Mouse (Mus musculus) ZHBTc4 (cell line): ENCODE measurements around the gene Coro1b.

ENCODE experiments used
- DNase-seq: peaks from one replicate; pipeline ENCODE4 v3.0.0-alpha.2; 2011; ENCODE audit warnings: low read depth, low spot score

The Coro1b gene

DNA sequence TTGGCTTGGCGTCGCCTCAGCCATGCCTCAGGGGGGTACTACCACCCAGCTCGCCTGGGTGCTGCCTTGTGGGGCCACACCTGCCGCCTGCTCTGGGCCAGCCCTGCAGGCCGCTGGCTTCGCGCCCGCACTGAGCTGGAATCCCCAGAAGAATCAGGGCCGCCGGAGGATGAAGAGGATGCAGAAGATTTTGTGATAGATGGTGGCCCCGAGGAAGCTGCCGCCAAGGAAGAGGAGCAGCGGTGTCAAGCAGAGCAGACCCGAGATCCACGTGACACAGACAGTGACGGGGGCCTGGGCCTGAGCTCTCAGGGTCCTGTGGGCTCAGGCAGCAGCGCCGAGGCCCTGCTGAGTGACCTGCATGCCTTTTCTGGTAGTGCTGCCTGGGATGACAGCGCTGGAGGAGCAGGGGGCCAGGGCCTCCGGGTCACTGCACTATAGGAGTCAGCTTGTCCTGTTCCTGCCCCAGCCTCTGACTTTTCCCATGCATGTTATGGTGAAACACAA lies 7.7 kb downstream of the Coro1b start:
- no peak for DNase-seq

DNA sequence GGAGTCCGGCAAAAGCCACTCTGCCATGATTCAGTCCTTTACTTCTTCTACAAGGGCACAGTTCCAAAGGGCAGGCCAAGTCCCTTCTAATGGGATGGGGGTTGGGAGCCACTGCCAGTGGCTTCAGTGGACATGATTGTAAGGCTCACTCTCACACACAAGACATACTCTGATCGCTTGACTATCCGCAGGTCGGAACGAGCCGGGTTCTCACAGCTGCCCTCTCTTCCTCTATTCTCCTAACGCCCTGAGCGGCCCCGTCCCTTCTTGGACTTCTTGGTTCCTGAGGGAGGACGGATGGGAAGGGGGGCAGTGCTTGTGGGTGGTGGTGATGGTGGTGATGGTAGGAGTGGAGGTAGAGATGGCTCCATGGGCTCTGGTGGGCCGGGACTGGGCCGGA lies 8.4 kb downstream of the Coro1b start:
- no peak for DNase-seq

DNA sequence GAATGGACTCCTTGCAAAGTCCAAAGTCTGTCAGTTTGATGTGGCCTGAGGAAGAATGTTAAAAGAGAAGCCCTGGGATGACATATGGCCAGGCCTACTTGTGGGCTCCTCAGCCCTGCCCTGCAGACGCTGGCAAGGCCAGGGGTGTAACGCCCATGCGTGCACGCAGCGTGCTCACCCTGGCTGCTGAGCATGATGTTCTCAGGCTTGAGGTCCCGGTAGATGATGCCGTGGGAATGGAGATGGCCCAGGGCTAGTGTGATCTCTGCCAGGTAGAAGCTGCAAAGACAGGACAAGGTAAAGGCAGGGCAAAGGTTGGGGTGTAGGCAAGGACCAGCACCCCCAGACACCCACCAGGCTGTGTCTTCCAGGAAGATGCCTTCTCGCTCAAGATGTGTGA lies 10.6 kb downstream of the Coro1b start:
- no peak for DNase-seq

DNA sequence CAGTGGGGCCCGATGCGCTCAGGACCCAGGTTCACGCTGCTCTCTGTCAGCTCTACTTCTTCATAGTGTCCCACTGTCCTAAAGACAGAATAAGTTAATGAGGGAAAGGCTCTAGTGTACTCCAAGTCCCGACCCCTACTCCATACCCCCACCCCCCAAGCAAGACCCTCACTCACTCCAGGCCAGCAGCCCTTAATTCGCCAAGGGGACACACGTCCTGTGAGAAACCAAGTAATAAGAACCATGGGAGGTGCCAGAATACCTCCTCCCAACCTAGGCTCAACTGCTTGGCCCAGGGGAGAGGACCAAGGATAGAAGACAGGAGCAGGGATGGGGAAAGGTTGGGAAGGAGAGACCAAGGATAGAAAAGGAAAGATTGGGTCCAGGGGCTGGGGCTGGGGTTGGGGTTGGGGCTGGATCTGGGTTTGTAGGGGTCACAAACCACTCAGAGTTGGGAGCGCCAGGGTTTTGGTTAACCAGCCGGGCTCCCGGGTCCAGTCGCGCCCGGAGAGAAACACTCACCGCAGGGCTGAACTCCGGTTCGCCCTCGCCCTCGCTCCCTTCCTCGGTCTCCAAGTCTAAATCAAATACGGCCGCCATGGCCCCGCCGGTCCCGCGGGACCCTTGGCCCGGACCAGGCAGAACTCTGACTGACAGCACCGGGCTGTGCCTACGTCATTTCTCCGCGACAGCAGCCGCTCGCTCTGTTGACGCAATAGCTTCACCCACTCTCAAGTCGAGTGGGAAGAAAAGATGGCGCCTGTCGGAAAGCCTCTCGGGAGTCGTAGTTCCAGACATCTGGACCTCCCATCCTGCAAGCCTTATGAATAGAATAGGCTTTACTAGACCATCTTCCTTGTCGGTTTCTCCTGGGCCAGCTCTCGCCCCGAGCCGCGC lies 14.5 kb downstream of the Coro1b start, which contains the start of gene Rps6kb2:
Gene Rps6kb2 (minus strand): TSS at position 709 of the 897 bp plus-strand sequence.
- peak; percentile 97 for DNase-seq

DNA sequence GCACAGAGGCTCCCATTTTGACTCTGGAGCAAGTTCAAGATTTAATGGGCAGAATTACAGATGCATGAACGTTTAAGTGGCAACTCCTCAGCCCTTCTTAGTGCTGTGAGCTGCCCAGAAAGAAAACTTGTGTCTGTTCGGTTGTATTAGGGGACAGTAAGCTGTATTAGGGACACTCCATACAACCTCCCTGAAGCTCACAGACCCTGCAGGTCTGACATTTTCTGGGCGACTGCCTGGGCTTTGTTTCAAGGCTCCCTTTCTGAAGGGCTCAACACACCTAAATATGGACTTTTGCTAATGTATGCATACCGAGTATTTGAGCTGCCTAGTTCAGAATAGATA lies 15.1 kb downstream of the Coro1b start:
- no peak for DNase-seq

DNA sequence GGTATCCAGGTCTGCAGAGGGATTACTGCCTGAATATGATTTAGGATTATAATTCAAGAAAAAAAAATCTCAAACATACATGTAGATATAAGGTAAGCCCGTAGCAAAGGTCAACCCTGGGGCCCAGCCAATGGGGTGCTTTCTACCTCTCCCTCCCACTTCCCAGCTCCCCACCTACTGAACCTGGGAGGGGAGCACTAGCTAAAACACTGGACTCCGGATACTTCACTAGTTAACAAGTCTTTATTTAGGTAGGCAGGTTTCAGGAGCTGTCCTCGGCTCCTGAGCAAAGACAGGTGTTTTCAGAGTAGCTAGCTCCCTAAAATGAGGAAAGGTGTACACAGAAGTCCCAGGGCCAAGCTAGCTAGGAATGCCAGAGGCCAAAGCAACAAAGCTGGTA lies 15.7 kb downstream of the Coro1b start:
- DNase-seq, result no peak

DNA sequence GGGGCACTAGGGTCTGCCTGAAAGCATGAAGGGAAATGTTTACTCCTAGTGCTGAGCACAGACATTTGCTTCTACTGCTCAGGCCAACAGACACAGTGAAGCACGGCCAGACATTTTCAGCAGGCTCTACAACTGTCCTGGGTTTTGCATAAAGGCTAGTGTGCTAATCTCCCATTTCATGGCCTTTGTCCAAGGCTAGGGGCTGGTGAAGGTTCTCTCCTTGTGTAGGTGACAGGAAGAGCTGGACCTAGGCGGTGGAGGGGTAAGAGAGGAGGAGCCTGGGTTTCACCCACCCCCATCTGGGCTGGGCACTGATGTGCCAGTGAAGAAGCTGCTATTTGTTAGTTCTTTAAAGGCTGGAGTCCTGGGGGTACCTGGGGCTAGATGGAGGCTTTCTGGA lies 16.3 kb downstream of the Coro1b start:
- DNase-seq, result no peak

DNA sequence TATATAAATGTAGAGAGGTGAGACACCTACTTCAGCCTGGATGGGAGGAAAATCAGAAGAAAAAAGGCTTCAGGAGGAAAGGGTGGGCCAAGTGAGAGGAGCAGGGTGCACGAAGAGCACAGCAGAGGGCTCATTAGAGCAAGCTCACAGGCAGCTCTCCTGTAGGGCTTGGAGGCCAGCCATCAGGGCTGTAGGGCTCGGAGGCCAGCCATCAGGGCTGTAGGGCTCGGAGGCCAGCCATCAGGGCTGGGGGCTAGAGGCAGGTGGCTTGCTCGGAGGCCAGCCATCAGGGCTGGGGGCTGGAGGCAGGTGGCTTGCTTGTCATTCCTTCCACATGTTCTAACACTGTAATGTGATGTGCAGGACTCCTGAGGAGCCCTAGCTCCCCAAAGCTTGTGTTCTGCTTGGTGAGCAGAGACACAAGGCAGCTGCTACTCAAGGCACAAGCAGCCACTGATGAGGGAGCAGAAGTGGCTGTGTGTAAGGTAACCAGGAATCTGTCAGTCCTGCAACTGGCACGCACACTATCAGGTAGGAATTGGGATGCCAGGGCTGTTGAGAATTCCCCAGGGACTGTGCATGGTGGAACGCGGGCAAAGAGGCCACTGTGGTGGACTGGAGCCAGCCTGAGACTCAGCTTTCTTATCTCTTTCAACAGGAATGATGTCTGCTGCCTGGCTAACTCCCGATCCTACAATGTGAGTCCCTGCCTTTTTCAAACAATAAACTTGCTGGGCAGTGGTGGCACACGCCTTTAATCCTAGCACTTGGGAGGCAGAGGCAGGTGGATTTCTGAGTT lies 18.5 kb downstream of the Coro1b start:
- no peak for DNase-seq

DNA sequence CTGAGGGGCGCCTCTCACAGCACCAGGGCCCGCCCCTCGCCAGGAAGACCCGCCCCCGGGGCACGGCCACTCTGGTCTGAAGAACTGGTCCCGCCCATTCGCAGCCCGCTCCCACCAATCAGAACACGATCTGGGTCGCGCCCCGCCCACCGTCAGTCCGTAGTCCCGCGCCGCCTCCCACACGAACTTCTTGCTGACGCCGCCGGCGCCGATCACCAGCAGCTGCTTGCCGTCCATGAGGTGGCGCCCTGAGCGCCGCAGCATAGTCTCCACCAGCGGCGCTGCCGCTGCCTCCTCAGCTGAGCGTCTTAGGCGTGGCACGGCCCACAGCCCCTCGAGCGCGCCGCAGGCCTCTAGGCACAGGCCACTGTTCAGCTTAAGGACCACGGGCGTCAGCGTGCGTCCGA lies 21.0 kb downstream of the Coro1b start:
- DNase-seq, result peak; percentile 99

DNA sequence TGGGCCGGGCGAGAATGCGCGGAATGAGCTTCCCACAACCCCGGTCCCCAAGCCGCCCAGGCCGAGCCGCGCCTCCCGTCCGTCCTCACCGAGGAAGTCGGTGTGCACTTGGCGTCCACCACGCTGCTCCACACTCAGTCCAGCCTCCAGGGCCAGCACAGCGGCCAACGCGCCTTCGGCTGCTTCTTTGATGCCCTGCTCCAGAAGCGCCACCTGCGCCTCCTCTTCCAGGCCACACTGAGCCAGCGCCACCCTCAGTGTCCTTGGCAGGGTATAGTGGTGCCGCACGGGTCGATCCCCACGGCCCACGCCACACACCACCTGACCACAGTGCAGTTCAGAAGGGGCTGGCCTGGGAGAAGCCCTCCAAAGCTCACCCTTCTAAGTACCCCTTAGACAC lies 21.4 kb downstream of the Coro1b start:
- DNase-seq, result no peak

DNA sequence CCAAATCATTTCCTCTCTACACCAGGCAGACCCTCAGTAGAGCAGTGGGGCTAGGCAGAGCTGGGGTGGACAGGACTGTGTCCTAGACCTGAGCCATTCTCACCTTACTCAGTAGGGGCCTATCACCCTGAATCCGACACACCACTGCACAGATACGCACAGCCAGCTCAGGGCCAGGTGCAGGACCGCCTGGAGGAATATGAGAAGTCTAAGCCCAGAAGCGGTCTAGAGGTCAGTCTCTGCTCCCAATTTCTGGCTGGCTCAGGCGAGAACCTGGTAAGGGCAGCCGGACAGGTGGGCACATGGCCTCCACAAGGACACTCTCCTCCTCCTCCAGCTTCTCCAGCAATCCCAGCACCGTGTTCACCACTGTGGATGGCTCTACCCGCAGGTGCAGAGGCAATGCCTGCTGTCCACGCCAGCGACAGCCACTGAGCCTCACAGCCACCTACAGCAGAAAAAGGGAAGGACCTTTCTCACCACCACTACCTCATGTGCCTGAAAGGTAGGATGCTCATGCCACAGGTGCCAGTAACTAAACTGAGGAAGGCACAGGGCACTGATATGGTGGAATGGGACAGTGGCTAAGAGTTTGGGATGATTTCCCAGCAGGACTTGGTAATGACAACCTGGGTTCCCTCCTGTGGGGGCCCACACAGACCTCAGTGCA lies 22.4 kb downstream of the Coro1b start:
- DNase-seq, result no peak

DNA sequence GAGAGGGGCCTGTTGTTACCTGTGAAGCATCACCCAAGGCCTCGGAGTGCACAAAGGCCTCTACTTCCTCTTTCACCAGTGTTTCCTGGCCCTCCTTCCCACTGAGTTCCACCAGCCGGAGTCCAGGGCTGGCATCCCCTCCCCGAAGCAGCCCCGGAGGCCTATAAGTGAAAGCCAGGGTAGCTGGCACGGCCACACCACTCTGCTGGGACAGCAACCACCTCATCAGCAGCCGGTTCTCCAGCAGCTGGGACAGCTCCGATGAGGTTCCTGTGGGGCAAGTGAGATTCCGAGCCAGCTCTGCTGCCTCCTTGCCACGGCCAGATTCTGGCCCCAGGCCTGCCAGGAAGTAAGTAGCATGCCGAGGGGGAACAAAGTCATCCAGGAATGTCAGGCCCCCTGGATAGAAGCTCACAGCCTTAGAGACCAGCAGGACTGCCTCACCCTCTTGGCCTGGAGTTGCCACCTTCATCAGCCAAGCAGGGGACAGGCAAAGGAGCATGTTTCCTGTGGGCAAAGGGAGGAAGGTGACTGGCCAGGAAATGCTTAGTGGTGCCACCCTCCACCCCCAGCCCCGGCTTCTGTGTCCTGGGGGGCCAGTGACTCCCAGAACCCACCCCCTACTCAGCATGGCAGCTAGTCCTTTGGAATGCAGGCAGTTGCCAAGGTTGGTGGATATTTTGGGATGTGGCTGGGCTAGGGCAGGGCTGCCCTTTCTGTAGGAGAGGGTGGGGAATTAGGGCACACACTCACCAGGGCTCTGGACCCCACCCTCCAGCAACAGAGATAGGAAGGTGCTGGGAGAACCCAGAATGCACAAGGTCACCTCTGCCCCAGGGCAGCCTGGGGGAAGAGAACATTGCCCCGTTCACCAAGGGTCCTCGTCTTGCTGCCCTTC lies 23.2 kb downstream of the Coro1b start:
- DNase-seq, result no peak

DNA sequence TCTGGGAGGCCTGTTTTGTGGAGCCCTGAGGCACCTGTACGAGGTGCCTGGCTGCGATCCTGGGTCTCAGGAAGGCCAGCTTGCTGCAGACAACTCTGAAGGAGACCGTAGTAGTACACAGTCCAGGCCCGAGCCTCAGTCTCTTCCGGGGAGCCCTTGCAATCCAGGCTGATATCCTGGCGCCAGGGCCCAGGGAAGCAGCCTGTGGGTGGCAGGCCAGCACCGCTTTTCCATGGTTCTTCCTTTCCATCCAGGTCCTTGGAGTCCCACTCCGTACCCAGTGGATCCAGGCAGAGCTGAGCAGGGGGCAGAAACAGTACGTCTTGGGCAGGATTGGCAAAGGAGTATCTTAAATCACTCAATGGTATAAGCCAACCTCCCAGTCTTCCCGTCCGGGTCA lies 24.5 kb downstream of the Coro1b start:
- DNase-seq, result no peak

DNA sequence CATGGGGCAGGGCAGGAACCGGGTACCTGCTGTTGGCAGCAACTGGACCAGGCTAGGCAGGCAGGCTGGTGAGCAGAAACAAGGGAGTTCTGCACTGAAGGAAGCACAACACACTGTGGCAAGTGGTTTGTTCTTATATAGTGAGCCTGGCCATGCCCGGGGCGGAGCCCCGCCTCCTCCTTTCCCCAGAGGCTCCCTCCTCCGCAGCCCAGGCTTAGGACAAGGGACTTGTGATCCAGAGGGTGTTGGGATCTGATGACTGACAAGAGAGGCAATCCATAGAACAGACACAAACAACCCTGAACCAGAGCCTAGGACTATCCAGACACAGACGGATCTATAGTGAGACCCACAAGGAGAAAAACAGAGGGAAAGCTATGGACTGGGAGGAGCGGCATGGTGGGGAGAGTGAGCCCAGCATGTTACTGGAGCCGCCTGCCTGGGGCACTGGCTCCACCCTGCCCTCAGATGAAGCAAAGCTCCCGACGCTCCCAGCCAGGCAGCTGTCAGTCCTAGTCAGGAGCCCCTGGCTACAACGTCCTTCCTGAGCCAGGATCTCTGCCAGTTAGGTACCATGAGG lies 27.0 kb downstream of the Coro1b start, which contains the start of gene Carns1:
Gene Carns1 (minus strand): TSS at position 112 of the 580 bp plus-strand sequence.
- peak; percentile 57 for DNase-seq

DNA sequence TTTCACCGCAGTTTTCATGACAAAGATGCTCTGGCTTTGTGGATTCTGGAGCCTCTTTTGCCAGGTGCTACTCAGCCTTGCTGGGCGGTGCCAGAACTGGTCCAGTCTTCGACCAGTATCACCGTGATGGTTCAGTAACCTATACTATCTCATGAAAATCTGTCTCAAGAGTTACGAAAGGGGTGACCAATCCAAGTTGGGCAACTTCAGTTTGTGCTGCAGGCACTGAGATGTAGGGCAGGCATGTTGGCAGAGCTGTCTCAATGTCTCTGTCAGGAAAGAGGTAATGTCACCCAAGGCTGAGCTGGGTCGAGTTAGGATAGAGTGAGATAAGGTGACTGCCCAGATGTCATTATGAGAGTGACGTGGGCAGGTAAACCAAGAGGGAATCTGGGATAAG lies 32.0 kb downstream of the Coro1b start:
- DNase-seq, result no peak

DNA sequence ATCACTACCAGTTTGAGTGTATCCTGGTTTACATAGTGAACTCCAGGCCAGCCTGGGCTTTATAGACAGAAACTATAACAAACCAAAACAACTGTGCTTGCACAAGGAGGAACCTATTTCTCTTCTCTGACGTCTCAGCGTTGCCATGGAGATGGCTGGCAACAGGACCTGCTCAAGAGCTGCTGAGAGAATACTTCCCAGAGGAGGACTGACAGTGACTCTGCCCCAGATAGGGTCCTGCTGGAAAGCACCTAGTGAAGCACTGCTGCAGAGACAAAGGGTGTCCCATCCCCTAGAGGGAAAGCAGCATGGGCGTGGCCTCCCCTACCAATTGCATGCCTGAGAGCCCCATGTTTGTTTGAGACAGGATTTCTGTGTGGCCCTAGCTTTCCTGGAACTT lies 33.5 kb downstream of the Coro1b start:
- DNase-seq, result peak; percentile 71

DNA sequence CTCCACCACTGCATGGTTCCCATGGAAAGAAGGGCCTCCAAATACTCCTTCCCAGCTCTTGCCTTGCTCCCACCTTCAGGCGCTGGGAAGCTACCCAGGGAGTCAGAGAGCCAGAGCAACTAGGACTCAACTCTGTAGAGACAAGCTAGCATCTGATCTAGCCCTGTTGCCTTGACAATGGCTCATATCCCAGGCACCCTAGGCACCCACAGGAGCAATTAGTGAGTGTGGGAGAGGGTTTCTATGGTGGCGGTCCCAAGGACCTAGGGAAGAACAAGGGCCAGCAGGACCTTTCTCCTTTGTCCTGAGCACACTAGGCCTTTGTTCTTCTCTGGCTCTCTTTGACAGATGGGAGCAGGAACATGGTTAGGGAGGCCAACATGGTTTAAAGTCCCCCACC lies 35.3 kb downstream of the Coro1b start:
- no peak for DNase-seq

DNA sequence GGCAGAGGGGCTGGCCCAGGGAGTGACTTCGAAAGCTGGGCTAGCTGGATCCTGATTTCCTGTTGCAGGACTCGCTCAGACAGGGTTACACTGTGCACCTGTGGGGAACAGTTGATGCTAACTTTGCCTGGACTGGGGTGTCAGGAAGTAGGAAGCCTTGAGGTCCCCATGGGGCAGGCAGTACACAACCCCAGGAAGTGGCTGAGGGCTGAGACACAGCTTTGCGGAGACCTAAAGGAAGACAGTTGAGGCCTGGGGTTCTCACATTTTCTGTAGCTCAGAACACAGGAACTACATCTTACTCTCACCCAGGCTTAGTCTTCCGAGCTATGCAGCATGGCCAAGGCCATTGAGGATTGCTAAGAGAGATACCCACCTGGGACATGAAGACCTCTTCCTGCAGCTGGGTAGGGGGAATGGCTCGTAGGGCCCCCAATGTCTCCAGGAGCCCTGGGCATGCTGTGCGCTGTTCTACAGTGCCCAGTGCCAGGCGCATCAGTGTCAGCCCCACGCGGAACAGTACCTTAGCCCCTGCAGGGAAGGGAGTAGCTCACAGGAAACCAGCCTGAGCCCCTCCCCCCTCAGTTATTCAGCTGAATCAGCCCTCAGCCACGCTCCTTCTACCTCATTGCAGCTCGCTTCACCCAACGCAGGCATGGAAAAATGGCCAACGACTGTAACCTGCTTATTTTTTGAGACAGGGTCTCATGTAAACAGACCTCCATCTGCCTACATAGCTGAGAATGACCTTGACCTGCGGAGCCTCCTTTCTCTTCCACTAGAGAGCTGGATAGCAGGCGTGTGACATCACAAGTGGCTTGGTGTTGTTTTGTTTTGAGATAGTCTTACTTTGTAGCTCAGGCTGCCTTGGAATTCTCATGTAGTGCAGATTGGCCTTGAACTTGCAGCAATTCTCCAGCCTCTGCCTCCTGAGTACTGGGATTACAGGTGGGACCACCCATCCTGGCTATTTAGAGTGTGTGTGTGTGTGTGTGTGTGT lies 36.9 kb downstream of the Coro1b start:
- peak; percentile 61 for DNase-seq

DNA sequence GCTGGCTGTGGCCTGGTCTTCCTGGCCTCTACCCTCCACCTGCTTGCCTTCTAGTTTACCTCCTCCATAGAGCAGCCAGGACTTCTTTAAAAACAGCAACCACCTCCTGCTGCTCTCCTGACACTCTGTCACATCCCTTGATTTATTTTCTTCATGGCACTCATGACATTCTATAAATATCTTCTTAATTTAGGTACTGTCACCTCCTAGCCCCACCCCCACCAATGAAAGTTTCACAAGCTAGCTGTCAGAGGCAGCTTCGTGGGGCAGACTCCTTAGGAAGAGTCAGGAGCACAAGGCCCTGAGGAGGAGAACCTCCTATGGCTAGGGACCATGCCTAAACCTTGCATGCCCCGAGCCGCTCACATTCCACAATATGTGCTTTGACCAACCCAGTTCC lies 38.9 kb downstream of the Coro1b start:
- DNase-seq, result no peak
